Comparison of ENCODE assay signal across 10 mouse cellular contexts in genomic region chr6:60856599-60856998, GRCm38 (mm10).
"Had no signal": no experiment of that assay in that cellular context is flagged by ENCODE, and none has a peak within 500 bp of the region (broad histone marks: within the 10 kb centered on the region; RNA-seq: fewer than 3 reads in every experiment).

No protein-coding gene starts in this region.

- DNase-seq: lung, adult 18-20 months; lung, embryonic 14.5 days; lung, postnatal 10 days; lung, postnatal 4 days; midbrain, embryonic 14.5 days; right cerebral cortex, postnatal 25 days; thymus, adult 18-20 months; thymus, postnatal 14 days; thymus, postnatal 36 days had no signal

- ATAC-seq: midbrain, embryonic 16.5 days had no signal
